In genomic region chr2:74066652-74067051, GRCm38 (mm10) we compare ENCODE assay signal across 8 mouse cellular contexts.
DNase-seq lines count a peak whose midpoint lies in the region; ATAC-seq lines count a peak whose summit lies in the region.

No protein-coding gene starts in this region.

- no peak overlapping the region for H3K4me3 ChIP-seq in embryonic facial prominence, embryonic 14.5 days (ENCODE audit: low read depth, low read length)
- H3K4me3 ChIP-seq in heart, embryonic 11.5 days (ENCODE audit: low read depth, low read length) = no peak overlapping the region
- no peak overlapping the region for H3K4me3 ChIP-seq in midbrain, embryonic 16.5 days (ENCODE audit: low read depth, low read length)

- H3K4me1 ChIP-seq in embryonic facial prominence, embryonic 14.5 days (ENCODE audit: control insufficient read depth, insufficient read depth, low read length) = no peaks in the 10 kb centered on the region
- H3K4me1 ChIP-seq in heart, embryonic 11.5 days (ENCODE audit: control insufficient read depth, insufficient read depth, low read length) = no peaks in the 10 kb centered on the region
- peaks cover 15% of the 10 kb centered on the region; the same call in 1 of the 2 replicates for H3K4me1 ChIP-seq in midbrain, embryonic 16.5 days (ENCODE audit: control insufficient read depth, insufficient read depth, low read length)

- H3K36me3 ChIP-seq in embryonic facial prominence, embryonic 14.5 days (ENCODE audit: control insufficient read depth, insufficient read depth, low read length) = no peaks in the 10 kb centered on the region
- H3K36me3 ChIP-seq in heart, embryonic 11.5 days (ENCODE audit: control insufficient read depth, insufficient read depth, low read length) = no peaks in the 10 kb centered on the region
- H3K36me3 ChIP-seq in midbrain, embryonic 16.5 days (ENCODE audit: control insufficient read depth, insufficient read depth, low read length) = no peaks in the 10 kb centered on the region

- 4% methylated on average over 11 of the region's 11 CpGs for WGBS in embryonic facial prominence, embryonic 14.5 days
- WGBS in heart, embryonic 11.5 days (ENCODE audit: insufficient replicate concordance) = 3% methylated on average over 11 of the region's 11 CpGs
- 3% methylated on average over 11 of the region's 11 CpGs for WGBS in midbrain, embryonic 16.5 days

- no peak overlapping the region for H3K9ac ChIP-seq in embryonic facial prominence, embryonic 14.5 days (ENCODE audit: low read depth, low read length)
- no peak overlapping the region for H3K9ac ChIP-seq in heart, embryonic 11.5 days (ENCODE audit: low read depth, low read length)
- H3K9ac ChIP-seq in midbrain, embryonic 16.5 days (ENCODE audit: low read depth, low read length) = no peak overlapping the region

- peak; percentile 9 to 19 for DNase-seq in B cell, adult 2 months
- DNase-seq in adrenal gland, postnatal 36 days = peak; percentile 50 to 51
- peak; percentile 89 for DNase-seq in embryonic facial prominence, embryonic 14.5 days (ENCODE audit: low spot score)
- DNase-seq in kidney, adult 8-10 months = peak; percentile 41 to 68
- peak; percentile 72 for DNase-seq in left cerebral cortex, postnatal 4 days
- DNase-seq in testis, postnatal 10 days (ENCODE audit: low spot score) = peak; percentile 68

- ATAC-seq in embryonic facial prominence, embryonic 14.5 days (ENCODE audit: low read depth) = peak; percentile 82
- ATAC-seq in heart, embryonic 11.5 days (replicated peaks; ENCODE audit: insufficient number of reproducible peaks, low FRiP score, low TSS enrichment) = no peak
- ATAC-seq in midbrain, embryonic 16.5 days = peak; percentile 83

- peaks cover 10% of the 10 kb centered on the region; the same call in 1 of the 2 replicates for H3K27me3 ChIP-seq in embryonic facial prominence, embryonic 14.5 days (replicated peaks; ENCODE audit: control insufficient read depth, insufficient read depth, low read length)
- 0 out of 2 replicates have a peak, but pooled peaks cover 2% of the 10 kb centered on the region for H3K27me3 ChIP-seq in heart, embryonic 11.5 days (ENCODE audit: control insufficient read depth, insufficient read depth, low read length)
- no peaks in the 10 kb centered on the region for H3K27me3 ChIP-seq in midbrain, embryonic 16.5 days (ENCODE audit: control insufficient read depth, insufficient read depth, low read depth, low read length)

- intact Hi-C loops in left cerebral cortex, postnatal 4 days (cut with DNase I) = loop anchor here (5.0 kb wide), 2 partner anchors 236 to 591 kb away; partner anchors contain the start of gene Evx2

- peak overlapping the region; percentile 29 for H3K4me2 ChIP-seq in embryonic facial prominence, embryonic 14.5 days (ENCODE audit: low read depth, low read length)
- H3K4me2 ChIP-seq in heart, embryonic 11.5 days = peak overlapping the region; percentile 31
- H3K4me2 ChIP-seq in midbrain, embryonic 16.5 days (ENCODE audit: low read length) = peak overlapping the region; percentile 38

- no peaks in the 10 kb centered on the region for H3K9me3 ChIP-seq in embryonic facial prominence, embryonic 14.5 days (ENCODE audit: control insufficient read depth, low read length)
- H3K9me3 ChIP-seq in heart, embryonic 11.5 days (replicated peaks; ENCODE audit: control insufficient read depth, low read length) = no peaks in the 10 kb centered on the region
- no peaks in the 10 kb centered on the region for H3K9me3 ChIP-seq in midbrain, embryonic 16.5 days (replicated peaks; ENCODE audit: control insufficient read depth, low read length, poor library complexity, severe bottlenecking)

- H3K27ac ChIP-seq in embryonic facial prominence, embryonic 14.5 days (replicated peaks; ENCODE audit: low read depth, low read length) = no peak overlapping the region
- no peak overlapping the region for H3K27ac ChIP-seq in heart, embryonic 11.5 days (ENCODE audit: low read depth, low read length)
- no peak overlapping the region for H3K27ac ChIP-seq in midbrain, embryonic 16.5 days (ENCODE audit: low read length)

Comparison
In these comparisons a context has a peak if more than half of its experiments do, and no peak if none do; other contexts are left out.
1. DNase-seq: peak in every context shown above with its lines; median percentile 89 in embryonic facial prominence, embryonic 14.5 days; 72 in left cerebral cortex, postnatal 4 days; 68 in testis, postnatal 10 days; 54 in kidney, adult 8-10 months; 50 in adrenal gland, postnatal 36 days; 14 in B cell, adult 2 months.